Mouse (Mus musculus): ENCODE results near the gene Aifm1. TPM values are rescaled to one million over a fixed set of nuclear protein-coding genes. Genes with fewer than 3 reads are reported as not detected.
"Not testable (repeated sequence)": the region's sequence is repeated elsewhere in the genome, so short reads cannot be mapped to it uniquely, and the experiment has no call there.

The Aifm1 gene
- polyA plus RNA-seq, 1 experiment from 2014 or later: 98.6 TPM

DNA sequence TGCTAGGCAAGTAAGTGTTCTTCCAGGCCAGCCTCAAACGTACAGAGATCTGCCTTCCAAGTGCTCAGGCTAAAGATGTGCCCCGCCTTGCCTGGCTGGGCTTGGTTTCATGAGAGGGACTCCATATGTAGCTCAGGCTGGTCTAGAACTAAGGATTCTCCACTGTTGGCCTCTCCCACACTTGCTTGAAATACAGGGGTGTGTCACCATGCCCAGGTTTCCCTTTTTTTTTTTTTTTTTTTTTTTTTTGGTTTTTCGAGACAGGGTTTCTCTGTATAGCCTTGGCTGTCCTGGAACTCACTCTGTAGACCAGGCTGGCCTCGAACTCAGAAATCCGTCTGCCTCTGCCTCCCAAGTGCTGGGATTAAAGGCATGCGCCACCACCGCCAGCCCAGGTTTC, 77.3 kb downstream of the Aifm1 start:
- H3K27me3 ChIP-seq (replicated peaks; ENCODE audit: control insufficient read depth, insufficient read depth, low read length); H3K27ac ChIP-seq (ENCODE audit: low read depth, low read length); H3K36me3 ChIP-seq (ENCODE audit: control insufficient read depth, insufficient read depth, low read length); H3K4me2 ChIP-seq; H3K4me3 ChIP-seq (ENCODE audit: low read depth, low read length); H3K9me3 ChIP-seq (ENCODE audit: control insufficient read depth, low read length); DNase-seq (ENCODE audit: low spot score); H3K9ac ChIP-seq (ENCODE audit: low read depth, low read length); ATAC-seq (replicated peaks; ENCODE audit: low FRiP score): not testable (repeated sequence)
- 78% methylated on average over 5 of the region's 7 CpGs for WGBS
- peaks cover 25% of the 10 kb centered on the region for H3K4me1 ChIP-seq (replicated peaks; ENCODE audit: control insufficient read depth, insufficient read depth, low read length)

- ATAC-seq (replicated peaks; ENCODE audit: low FRiP score): peak; percentile 46
- H3K27ac ChIP-seq (ENCODE audit: low read depth, low read length): no peak overlapping the region
- H3K27me3 ChIP-seq (replicated peaks; ENCODE audit: control insufficient read depth, insufficient read depth, low read length): no peaks in the 10 kb centered on the region; the same call in 1 of the 2 replicates
- WGBS: 50% methylated on average over 9 of the region's 9 CpGs
- no peak overlapping the region for H3K4me2 ChIP-seq
- peaks cover 25% of the 10 kb centered on the region for H3K4me1 ChIP-seq (replicated peaks; ENCODE audit: control insufficient read depth, insufficient read depth, low read length)
- no peaks in the 10 kb centered on the region for H3K36me3 ChIP-seq (ENCODE audit: control insufficient read depth, insufficient read depth, low read length)
- no peaks in the 10 kb centered on the region for H3K9me3 ChIP-seq (ENCODE audit: control insufficient read depth, low read length)
- no peak overlapping the region for H3K9ac ChIP-seq (ENCODE audit: low read depth, low read length)
- no peak for DNase-seq (ENCODE audit: low spot score)
- H3K4me3 ChIP-seq (ENCODE audit: low read depth, low read length): no peak overlapping the region
Observed at GRCm38 (mm10) chrX:48435477-48435900, 77.9 kb downstream of the Aifm1 start.

DNA sequence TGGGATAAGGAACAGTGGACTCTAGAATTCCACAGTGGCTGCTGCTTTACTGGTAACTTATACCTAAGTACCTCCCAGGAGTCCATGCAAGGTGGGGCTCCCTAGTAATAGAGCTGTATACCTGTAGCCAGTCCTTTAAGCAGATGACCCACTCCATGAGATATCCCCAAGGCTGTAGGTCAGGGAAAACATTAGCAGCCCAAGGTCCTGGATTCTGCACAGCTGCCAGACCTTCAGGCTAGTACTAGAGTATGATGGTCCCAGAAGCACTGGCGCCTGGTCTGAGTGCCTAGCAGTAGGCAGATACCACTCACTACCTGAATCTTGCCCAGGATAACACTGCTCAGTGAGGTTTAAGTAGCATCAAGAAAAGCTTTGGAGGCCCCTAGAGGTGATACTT, 79.1 kb downstream of the Aifm1 start:
- WGBS: 79% methylated on average over 1 of the region's 1 CpGs
- no peak overlapping the region for H3K4me2 ChIP-seq
- DNase-seq (ENCODE audit: low spot score) (no peak), ATAC-seq (replicated peaks; ENCODE audit: low FRiP score) (no peak)
- no peak overlapping the region for H3K27ac ChIP-seq (ENCODE audit: low read depth, low read length)
- H3K27me3 ChIP-seq (replicated peaks; ENCODE audit: control insufficient read depth, insufficient read depth, low read length): no peaks in the 10 kb centered on the region; the same call in 1 of the 2 replicates
- no peaks in the 10 kb centered on the region for H3K9me3 ChIP-seq (ENCODE audit: control insufficient read depth, low read length)
- no peak overlapping the region for H3K4me3 ChIP-seq (ENCODE audit: low read depth, low read length)
- H3K36me3 ChIP-seq (ENCODE audit: control insufficient read depth, insufficient read depth, low read length): no peaks in the 10 kb centered on the region
- peaks cover 22% of the 10 kb centered on the region for H3K4me1 ChIP-seq (replicated peaks; ENCODE audit: control insufficient read depth, insufficient read depth, low read length)
- H3K9ac ChIP-seq (ENCODE audit: low read depth, low read length): no peak overlapping the region

GRCm38 (mm10) chrX:48433527-48433899, 79.8 kb downstream of the Aifm1 start:
- WGBS: 25% methylated on average over 6 of the region's 6 CpGs
- no peaks in the 10 kb centered on the region for H3K36me3 ChIP-seq (ENCODE audit: control insufficient read depth, insufficient read depth, low read length)
- H3K4me3 ChIP-seq (ENCODE audit: low read depth, low read length): no peak overlapping the region
- peak overlapping the region; percentile 44 for H3K4me2 ChIP-seq
- peak overlapping the region; percentile 32; the same call in 1 of the 2 replicates for H3K27ac ChIP-seq (ENCODE audit: low read depth, low read length)
- no peaks in the 10 kb centered on the region for H3K9me3 ChIP-seq (ENCODE audit: control insufficient read depth, low read length)
- peaks cover 17% of the 10 kb centered on the region for H3K4me1 ChIP-seq (replicated peaks; ENCODE audit: control insufficient read depth, insufficient read depth, low read length)
- H3K9ac ChIP-seq (ENCODE audit: low read depth, low read length): no peak overlapping the region
- H3K27me3 ChIP-seq (replicated peaks; ENCODE audit: control insufficient read depth, insufficient read depth, low read length): no peaks in the 10 kb centered on the region; the same call in 1 of the 2 replicates
- peak; percentile 63 for ATAC-seq (replicated peaks; ENCODE audit: low FRiP score)
- no peak for DNase-seq (ENCODE audit: low spot score)

GRCm38 (mm10) chrX:48432599-48433526, 80.5 kb downstream of the Aifm1 start:
- peaks cover 19% of the 10 kb centered on the region for H3K4me1 ChIP-seq (replicated peaks; ENCODE audit: control insufficient read depth, insufficient read depth, low read length)
- WGBS: 54% methylated on average over 15 of the region's 15 CpGs
- no peaks in the 10 kb centered on the region; the same call in 1 of the 2 replicates for H3K27me3 ChIP-seq (replicated peaks; ENCODE audit: control insufficient read depth, insufficient read depth, low read length)
- DNase-seq (ENCODE audit: low spot score): no peak
- no peak for ATAC-seq (replicated peaks; ENCODE audit: low FRiP score)
- H3K9me3 ChIP-seq (ENCODE audit: control insufficient read depth, low read length): no peaks in the 10 kb centered on the region
- H3K4me2 ChIP-seq: peak overlapping the region; percentile 44
- H3K27ac ChIP-seq (ENCODE audit: low read depth, low read length): peak overlapping the region; percentile 32; the same call in 1 of the 2 replicates
- H3K36me3 ChIP-seq (ENCODE audit: control insufficient read depth, insufficient read depth, low read length): no peaks in the 10 kb centered on the region
- no peak overlapping the region for H3K9ac ChIP-seq (ENCODE audit: low read depth, low read length)
- no peak overlapping the region; the same call in 1 of the 2 replicates for H3K4me3 ChIP-seq (ENCODE audit: low read depth, low read length)

DNA sequence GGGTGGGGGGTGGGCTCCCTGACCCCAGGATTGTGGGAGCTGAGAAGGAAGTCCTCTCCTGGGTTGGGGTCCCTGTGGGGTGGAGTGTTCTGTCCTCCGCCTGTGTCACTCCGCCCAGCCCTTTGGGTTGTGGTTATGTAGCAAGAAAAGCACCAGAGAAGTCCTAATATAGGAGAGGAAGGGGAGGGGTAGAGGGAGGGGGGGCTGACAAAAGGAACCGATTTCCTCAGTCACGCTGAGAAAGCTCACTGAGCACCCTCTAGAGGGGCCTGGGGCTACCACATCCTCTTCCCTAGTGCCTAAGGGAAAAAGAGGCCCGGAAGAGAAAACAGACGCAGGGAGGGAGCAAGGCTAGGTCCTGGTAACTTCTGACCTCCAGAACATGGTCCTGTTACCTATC, 83.8 kb downstream of the Aifm1 start:
- H3K36me3 ChIP-seq (ENCODE audit: control insufficient read depth, insufficient read depth, low read length): no peaks in the 10 kb centered on the region
- 23% methylated on average over 5 of the region's 6 CpGs for WGBS
- no peak overlapping the region for H3K27ac ChIP-seq (ENCODE audit: low read depth, low read length)
- H3K27me3 ChIP-seq (replicated peaks; ENCODE audit: control insufficient read depth, insufficient read depth, low read length): no peaks in the 10 kb centered on the region; the same call in 1 of the 2 replicates
- H3K4me3 ChIP-seq (ENCODE audit: low read depth, low read length): no peak overlapping the region
- no peaks in the 10 kb centered on the region for H3K9me3 ChIP-seq (ENCODE audit: control insufficient read depth, low read length)
- peaks cover 32% of the 10 kb centered on the region for H3K4me1 ChIP-seq (replicated peaks; ENCODE audit: control insufficient read depth, insufficient read depth, low read length)
- DNase-seq (ENCODE audit: low spot score) (no peak), ATAC-seq (replicated peaks; ENCODE audit: low FRiP score) (0 out of 2 replicates have a peak, but pooled peaks have one; percentile 44)
- no peak overlapping the region for H3K9ac ChIP-seq (ENCODE audit: low read depth, low read length)
- no peak overlapping the region for H3K4me2 ChIP-seq

- H3K4me1 ChIP-seq (replicated peaks; ENCODE audit: control insufficient read depth, insufficient read depth, low read length): peaks cover 36% of the 10 kb centered on the region
- no peak overlapping the region for H3K4me2 ChIP-seq
- H3K27me3 ChIP-seq (replicated peaks; ENCODE audit: control insufficient read depth, insufficient read depth, low read length): no peaks in the 10 kb centered on the region; the same call in 1 of the 2 replicates
Observed at GRCm38 (mm10) chrX:48429100-48429499, 84.3 kb downstream of the Aifm1 start.

GRCm38 (mm10) chrX:48428642-48429041, 84.7 kb downstream of the Aifm1 start:
- Histone ChIP-seq H3K9me3 (ENCODE audit: control insufficient read depth, low read length) (no peaks in the 10 kb centered on the region), H3K9ac (ENCODE audit: low read depth, low read length) (no peak overlapping the region), H3K36me3 (ENCODE audit: control insufficient read depth, insufficient read depth, low read length) (no peaks in the 10 kb centered on the region), H3K27me3 (replicated peaks; ENCODE audit: control insufficient read depth, insufficient read depth, low read length) (no peaks in the 10 kb centered on the region; the same call in 1 of the 2 replicates), H3K4me1 (replicated peaks; ENCODE audit: control insufficient read depth, insufficient read depth, low read length) (peaks cover 34% of the 10 kb centered on the region), H3K4me2 (no peak overlapping the region), H3K27ac (ENCODE audit: low read depth, low read length) (no peak overlapping the region), H3K4me3 (ENCODE audit: low read depth, low read length) (no peak overlapping the region)
- ATAC-seq (replicated peaks; ENCODE audit: low FRiP score) (no peak), DNase-seq (ENCODE audit: low spot score) (no peak)
- WGBS: 54% methylated on average over 8 of the region's 8 CpGs

More at GRCm38 (mm10) chrX:48429100-48429499, 84.3 kb downstream of the Aifm1 start:
- Histone ChIP-seq H3K4me3 (ENCODE audit: low read depth, low read length) (no peak overlapping the region), H3K9me3 (ENCODE audit: control insufficient read depth, low read length) (no peaks in the 10 kb centered on the region), H3K27ac (ENCODE audit: low read depth, low read length) (no peak overlapping the region), H3K9ac (ENCODE audit: low read depth, low read length) (no peak overlapping the region), H3K36me3 (ENCODE audit: control insufficient read depth, insufficient read depth, low read length) (no peaks in the 10 kb centered on the region)
- ATAC-seq (replicated peaks; ENCODE audit: low FRiP score) (no peak), DNase-seq (ENCODE audit: low spot score) (no peak)

Measured in liver, embryonic 11.5 days (tissue).